Mouse (Mus musculus) G1E (cell line): ENCODE measurements around the gene Fank1.

Source experiments
- CTCF ChIP-seq: IDR thresholded peaks from 2 replicates; pipeline ENCODE4 v1.5.1; 2012; ENCODE audit warnings: low read depth, low read length, inconsistent platforms, mixed read lengths
- GATA1 ChIP-seq: IDR thresholded peaks from 2 replicates; pipeline ENCODE4 v1.6.1; 2012; ENCODE audit warnings: borderline replicate concordance, low read length, inconsistent platforms, mixed read lengths
- TAL1 ChIP-seq: conservative IDR thresholded peaks from 2 replicates; pipeline ENCODE4 v1.6.1; 2012; ENCODE audit warnings: low read depth, low read length, inconsistent platforms, mixed read lengths

- no peak for TF ChIP-seq CTCF
- TF ChIP-seq GATA1: no peak
- TF ChIP-seq TAL1: no peak
Observed at GRCm38 (mm10) chr7:133824579-133824978, 47.9 kb downstream of the Fank1 start.
